Mouse (Mus musculus): ENCODE results near the gene Lrrc39. TPM values are rescaled to one million over a fixed set of nuclear protein-coding genes. Genes with fewer than 3 reads are reported as not detected.

Lrrc39 gene
- total RNA-seq, 4 experiments from 2014 or later, result 46.0 to 53.0 (median 51.1) TPM

DNA sequence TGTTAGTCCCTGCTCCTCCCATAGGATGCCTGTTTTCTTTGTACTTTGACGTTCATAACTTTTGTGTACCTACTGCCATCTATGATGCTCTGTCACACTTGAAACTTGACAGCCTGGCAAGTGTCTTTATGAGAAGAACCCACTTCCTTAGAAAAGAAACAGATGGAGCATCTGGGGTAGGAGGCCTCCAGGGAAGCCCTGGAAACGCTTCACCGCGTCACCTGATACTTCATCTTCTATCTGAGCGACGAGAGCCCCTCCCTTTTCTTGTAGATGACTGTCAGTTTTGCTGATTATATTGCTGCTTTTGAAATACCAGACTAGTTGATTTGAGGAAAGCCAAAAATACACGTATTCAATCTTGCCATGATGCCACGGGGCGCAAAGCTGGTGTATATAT is 41.8 kb downstream of the Lrrc39 start:
- DNase-seq (ENCODE audit: low spot score in 2 of 2), result no peak

DNA sequence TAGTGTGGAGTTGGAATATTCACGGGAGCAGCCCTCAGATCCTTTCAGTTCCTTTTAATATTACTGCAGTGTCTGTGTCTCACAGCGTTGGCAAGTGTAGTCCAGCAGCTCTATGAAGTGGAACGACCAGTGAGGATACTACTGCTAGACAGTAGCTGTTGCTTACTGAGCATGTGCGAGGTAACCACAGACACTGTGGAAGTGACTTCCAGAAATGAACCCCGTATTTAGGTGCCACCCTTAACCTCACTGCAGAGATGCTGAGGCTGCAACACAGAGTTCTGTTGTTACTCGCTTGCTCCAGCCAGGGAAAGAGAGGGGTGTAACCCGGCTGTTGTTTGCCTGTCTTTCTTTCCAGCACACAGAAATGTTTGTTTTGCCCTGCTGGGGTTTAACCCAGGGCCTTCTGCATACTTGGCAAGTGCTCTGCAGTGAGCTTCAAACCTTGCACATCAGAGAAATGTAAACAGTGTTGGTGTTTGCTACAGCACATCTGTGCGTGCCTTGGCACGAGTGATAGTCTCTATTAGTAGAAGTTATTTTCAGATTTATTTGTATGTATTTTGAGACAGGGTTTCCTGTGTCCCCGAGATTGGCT is 51.6 kb downstream of the Lrrc39 start, which contains the start of gene Trmt13:
Trmt13 (minus strand) TSS at position 293 of the 598 bp plus-strand sequence.
- no peak for DNase-seq (ENCODE audit: low spot score in 2 of 2)

DNA sequence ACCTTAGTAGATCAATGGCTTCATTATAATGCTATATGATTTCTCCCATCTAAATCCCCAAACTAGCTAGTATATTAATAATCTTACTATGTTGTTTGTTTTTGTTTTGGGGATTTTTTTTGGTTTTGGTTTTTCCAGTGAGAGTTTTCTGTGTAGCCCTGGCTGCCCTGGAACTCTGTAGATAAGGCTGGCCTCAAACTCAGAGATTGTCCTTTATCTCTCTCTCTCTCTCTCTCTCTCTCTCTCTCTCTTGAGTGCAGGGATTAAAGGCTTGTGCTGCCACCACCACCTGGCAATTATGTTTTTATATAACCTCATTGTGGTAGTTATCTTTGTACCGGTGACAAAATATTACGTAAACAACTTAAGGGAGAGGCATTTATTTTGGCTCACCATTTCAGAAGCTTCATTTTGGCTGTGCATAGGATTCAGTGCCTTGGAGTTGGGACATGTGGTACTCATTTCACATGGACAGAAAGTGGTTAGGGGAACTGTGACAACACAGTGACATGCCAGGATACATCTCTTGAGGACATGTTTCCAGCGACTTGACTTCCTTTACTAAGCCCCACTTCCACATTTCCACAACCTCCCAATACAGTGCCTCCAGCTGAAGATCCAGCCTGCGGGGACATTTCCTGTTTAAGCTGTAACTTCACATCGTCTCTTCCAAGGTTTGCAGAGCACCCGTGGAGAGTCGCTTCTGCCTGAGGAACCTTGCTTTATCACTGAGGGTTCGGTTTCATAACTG is 52.7 kb downstream of the Lrrc39 start:
- DNase-seq (ENCODE audit: low spot score in 2 of 2), result no peak

DNA sequence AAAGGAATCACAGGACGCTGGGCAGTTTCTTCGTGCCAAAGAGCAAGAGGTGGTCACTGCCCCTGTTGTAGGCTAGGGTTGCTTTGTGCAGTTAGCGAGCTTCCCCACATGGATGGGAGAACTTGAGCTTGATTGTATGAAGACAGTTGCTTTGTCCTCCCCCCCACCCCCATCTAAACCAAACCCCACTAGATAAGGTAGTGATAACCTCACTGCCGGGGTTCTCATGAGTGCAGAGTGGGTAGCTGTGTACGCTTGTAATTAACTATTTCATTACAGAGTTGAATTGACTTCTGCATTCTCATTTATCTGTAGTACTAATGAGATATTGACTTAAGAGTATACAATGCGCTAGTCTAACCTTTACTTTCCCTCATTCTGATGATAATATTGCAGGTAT is 56.1 kb downstream of the Lrrc39 start:
- no peak for DNase-seq (ENCODE audit: low spot score in 2 of 2)

DNA sequence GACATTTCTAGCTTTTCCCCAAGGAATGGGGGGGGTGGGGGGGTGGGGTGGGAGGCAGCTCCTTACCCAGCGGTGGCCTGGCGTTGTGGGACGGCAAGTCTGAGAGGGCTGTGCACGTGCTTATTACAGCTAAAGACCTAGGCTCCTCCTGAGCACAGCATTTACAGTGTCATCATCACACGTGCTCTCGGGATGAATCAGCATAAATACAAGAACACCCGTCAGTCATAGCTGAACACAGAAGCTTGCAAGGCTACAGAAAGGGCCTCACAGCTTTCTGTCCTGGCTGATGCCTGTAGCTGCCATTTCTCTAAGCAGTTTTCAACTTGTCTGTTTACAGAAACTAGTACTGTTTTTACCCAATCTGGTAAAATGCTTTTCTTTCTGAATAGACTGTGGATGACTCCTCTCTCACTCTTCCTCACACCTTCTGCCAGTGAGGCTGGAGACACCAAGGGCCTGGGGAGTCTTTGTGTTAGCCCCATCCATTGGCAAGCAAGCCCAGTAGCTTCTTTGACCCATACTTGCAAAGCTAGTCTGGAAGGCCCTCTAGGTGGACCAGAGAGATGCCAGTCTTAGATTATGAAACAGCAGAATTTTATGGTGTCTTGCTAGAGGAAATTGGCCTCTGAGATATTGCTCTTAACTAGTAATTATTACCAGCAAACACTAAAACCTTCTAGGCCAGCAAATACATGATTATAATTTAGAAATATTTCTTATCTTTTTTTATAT is 58.0 kb downstream of the Lrrc39 start:
- DNase-seq (ENCODE audit: low spot score in 2 of 2), result no peak

DNA sequence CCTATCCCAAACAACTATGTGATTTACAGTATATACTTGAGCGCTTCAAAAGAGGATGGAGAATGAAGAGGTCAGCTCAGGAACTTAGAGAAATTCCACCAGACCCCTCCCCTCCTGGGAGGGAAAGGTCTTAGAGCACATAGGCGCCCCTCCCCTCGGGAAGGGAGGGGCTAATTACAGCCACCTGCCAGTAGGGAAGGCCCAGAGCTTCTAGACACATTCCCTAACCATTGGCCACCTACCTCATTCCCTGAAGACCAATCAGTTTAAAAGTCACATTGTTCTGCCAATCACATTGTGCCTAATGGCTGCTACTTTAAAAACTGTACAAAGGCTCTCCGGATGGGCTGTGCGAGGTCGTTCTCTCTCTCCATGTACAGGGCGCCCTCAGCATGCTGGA is 59.9 kb downstream of the Lrrc39 start:
- DNase-seq (ENCODE audit: low spot score in 2 of 2), result no peak

DNA sequence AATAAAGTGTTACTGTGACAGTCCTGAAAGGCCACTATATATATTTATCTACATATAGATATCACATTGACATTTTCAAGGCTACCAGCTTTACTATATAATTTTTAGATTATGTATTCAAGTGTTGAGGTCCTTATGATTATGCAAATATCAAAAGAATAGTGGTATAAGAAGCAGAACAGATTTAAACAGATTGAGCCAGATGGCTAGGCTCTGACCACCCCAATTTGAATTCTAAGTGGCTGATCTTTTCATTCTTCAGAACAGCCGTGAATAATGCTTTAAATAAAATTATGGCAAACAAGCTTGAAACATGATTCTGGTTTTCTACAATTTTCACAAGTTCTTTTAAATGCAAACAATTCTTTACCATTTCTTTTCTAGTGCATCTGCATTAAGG is 68.7 kb downstream of the Lrrc39 start:
- DNase-seq (ENCODE audit: low spot score in 2 of 2), result no peak

Other genes with a start within 250 kb of the Lrrc39 start
- 10 to 100 TPM; 14.2 to 23.0 (median 17.6) TPM for gene Cdc14a, start 138.9 kb upstream of the Lrrc39 start, total RNA-seq (2022)
- gene Rtca, start 54.8 kb upstream of the Lrrc39 start, total RNA-seq (2022), result 10 to 100 TPM; 21.7 to 28.9 (median 24.1) TPM
- gene Dbt, start 49.9 kb upstream of the Lrrc39 start, total RNA-seq (2022), result 10 to 100 TPM; 24.3 to 36.4 (median 29.5) TPM
- gene Sass6, start 32.0 kb downstream of the Lrrc39 start, total RNA-seq (2022), result 1 to 10 TPM; 1.4 to 2.9 (median 2.0) TPM
- gene Trmt13, start 51.6 kb downstream of the Lrrc39 start, total RNA-seq (2022), result 1 to 10 TPM; 2.6 to 5.3 (median 3.9) TPM
- 10 to 100 TPM in 1 of 4 experiments, 1 to 10 TPM in 3; 7.2 to 11.9 (median 9.3) TPM for gene Mfsd14a, start 99.7 kb downstream of the Lrrc39 start, total RNA-seq (2022)
- gene Gm43191, start 118.3 kb downstream of the Lrrc39 start, total RNA-seq (2022), result 1 to 10 TPM in 1 of 4 experiments, under 1 TPM in 1, not detected in 2; 0.88 to 1.6 TPM
- 1 to 10 TPM; 5.0 to 7.6 (median 5.9) TPM for gene Slc35a3, start 149.9 kb downstream of the Lrrc39 start, total RNA-seq (2022)
- gene Agl, start 245.2 kb downstream of the Lrrc39 start, total RNA-seq (2022), result 100 to 1,000 TPM; 785 to 946 (median 837) TPM